Mouse (Mus musculus): ENCODE results near the gene Arfgef2.
A peak's percentile ranks its signal among the peaks of the same experiment; 100 is the strongest.

Gene Arfgef2

GRCm38 (mm10) chr2:166806813-166807212 lies 1.4 kb downstream of the Arfgef2 start:
- no peak for DNase-seq

GRCm38 (mm10) chr2:166809499-166809898 lies 4.1 kb downstream of the Arfgef2 start:
- DNase-seq: no peak

GRCm38 (mm10) chr2:166810821-166811220 lies 5.4 kb downstream of the Arfgef2 start:
- DNase-seq: no peak

GRCm38 (mm10) chr2:166818463-166819143 lies 13.2 kb downstream of the Arfgef2 start:
- DNase-seq: no peak

GRCm38 (mm10) chr2:166819849-166820248 lies 14.5 kb downstream of the Arfgef2 start:
- no peak for DNase-seq

GRCm38 (mm10) chr2:166820844-166821243 lies 15.5 kb downstream of the Arfgef2 start:
- no peak for DNase-seq

- no peak for DNase-seq
Measured at GRCm38 (mm10) chr2:166821406-166821805, 16.0 kb downstream of the Arfgef2 start.

GRCm38 (mm10) chr2:166822119-166822826 lies 16.9 kb downstream of the Arfgef2 start:
- no peak for DNase-seq

GRCm38 (mm10) chr2:166822901-166823300 lies 17.5 kb downstream of the Arfgef2 start:
- DNase-seq: no peak

- DNase-seq: no peak
Measured at GRCm38 (mm10) chr2:166824386-166824785, 19.0 kb downstream of the Arfgef2 start.

GRCm38 (mm10) chr2:166824998-166825397 lies 19.6 kb downstream of the Arfgef2 start:
- no peak for DNase-seq

- DNase-seq: no peak
Measured at GRCm38 (mm10) chr2:166826491-166827224, 21.3 kb downstream of the Arfgef2 start.

- no peak for DNase-seq
Measured at GRCm38 (mm10) chr2:166828306-166828705, 22.9 kb downstream of the Arfgef2 start.

GRCm38 (mm10) chr2:166830350-166830749 lies 25.0 kb downstream of the Arfgef2 start:
- DNase-seq: no peak

- DNase-seq: no peak
Measured at GRCm38 (mm10) chr2:166834091-166834490, 28.7 kb downstream of the Arfgef2 start.

GRCm38 (mm10) chr2:166834796-166835195 lies 29.4 kb downstream of the Arfgef2 start:
- DNase-seq: no peak

GRCm38 (mm10) chr2:166835581-166835980 lies 30.2 kb downstream of the Arfgef2 start:
- DNase-seq: no peak

GRCm38 (mm10) chr2:166841813-166842212 lies 36.4 kb downstream of the Arfgef2 start:
- no peak for DNase-seq

GRCm38 (mm10) chr2:166850691-166851090 lies 45.3 kb downstream of the Arfgef2 start:
- no peak for DNase-seq

- DNase-seq: no peak
Measured at GRCm38 (mm10) chr2:166852270-166852669, 46.9 kb downstream of the Arfgef2 start.

GRCm38 (mm10) chr2:166855771-166856170 lies 50.4 kb downstream of the Arfgef2 start:
- DNase-seq: no peak

GRCm38 (mm10) chr2:166856366-166856765 lies 51.0 kb downstream of the Arfgef2 start:
- DNase-seq: no peak

- peak; percentile 19 for DNase-seq
Measured at GRCm38 (mm10) chr2:166857118-166857517, 51.7 kb downstream of the Arfgef2 start.

- DNase-seq: no peak
Measured at GRCm38 (mm10) chr2:166859214-166859613, 53.8 kb downstream of the Arfgef2 start.

Data from embryo, embryonic 11 days (tissue).